Mouse (Mus musculus): ENCODE results near the gene Ino80d. TPM values are rescaled to one million over a fixed set of nuclear protein-coding genes. Genes with fewer than 3 reads are reported as not detected.

Gene Ino80d
- polyA plus RNA-seq, 1 experiment from 2014 or later, result 8.2 TPM

DNA sequence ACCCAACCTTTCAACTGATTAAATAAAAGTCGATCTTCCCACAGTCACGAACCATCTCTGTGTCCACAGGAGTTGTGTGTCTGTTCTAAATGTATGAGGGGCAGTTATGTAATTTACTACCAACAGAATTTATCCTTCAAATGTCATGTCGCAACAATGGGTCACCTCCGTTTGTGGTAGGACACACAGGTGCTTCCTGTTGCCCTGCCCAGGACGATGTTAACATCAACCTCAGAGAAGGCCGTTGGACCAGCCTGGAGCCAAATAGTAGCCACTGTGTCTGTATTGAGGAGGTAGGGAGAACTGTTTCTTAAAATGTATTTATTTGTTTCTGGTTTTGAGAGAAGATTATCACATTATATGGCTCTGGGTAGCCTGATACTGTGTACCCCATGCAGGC, 7.5 kb upstream of the Ino80d start:
- Histone ChIP-seq H3K27ac (replicated peaks) (no peak overlapping the region), H3K27me3 (replicated peaks) (no peaks in the 10 kb centered on the region), H3K4me3 (replicated peaks) (no peak overlapping the region), H3K9me3 (replicated peaks) (no peaks in the 10 kb centered on the region), H3K4me2 (no peak overlapping the region), H3K36me3 (peaks cover 36% of the 10 kb centered on the region), H3K9ac (replicated peaks) (no peak overlapping the region), H3K4me1 (peaks cover 3% of the 10 kb centered on the region)
- WGBS, result 94% methylated on average over 6 of the region's 6 CpGs
- no peak for ATAC-seq (ENCODE audit: low FRiP score)

DNA sequence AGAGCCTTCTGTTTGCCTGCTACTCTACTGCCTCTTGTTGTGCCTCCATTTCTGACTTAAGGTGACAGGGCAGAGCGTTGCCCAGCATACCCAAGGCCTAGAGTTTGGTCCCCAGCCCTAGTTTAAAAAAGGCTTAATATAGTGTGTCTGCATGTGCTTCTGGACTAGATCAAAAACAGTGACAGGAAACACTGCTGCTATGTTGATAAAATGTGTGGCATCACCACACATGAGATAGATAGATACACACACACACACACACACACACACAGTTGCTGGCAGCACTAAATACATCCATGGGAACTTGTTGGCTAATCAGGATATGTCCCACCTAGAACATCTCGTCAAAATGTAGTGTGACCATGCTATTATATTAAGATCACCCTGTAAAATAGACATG, 5.9 kb upstream of the Ino80d start:
- H3K36me3 ChIP-seq, result peaks cover 31% of the 10 kb centered on the region
- no peak for ATAC-seq (ENCODE audit: low FRiP score)
- no peak overlapping the region for H3K9ac ChIP-seq (replicated peaks)
- WGBS, result 96% methylated on average over 2 of the region's 2 CpGs
- no peaks in the 10 kb centered on the region for H3K9me3 ChIP-seq (replicated peaks)
- H3K27ac ChIP-seq (replicated peaks), result no peak overlapping the region
- H3K4me3 ChIP-seq (replicated peaks), result no peak overlapping the region
- no peaks in the 10 kb centered on the region for H3K27me3 ChIP-seq (replicated peaks)
- H3K4me2 ChIP-seq, result no peak overlapping the region
- peaks cover 19% of the 10 kb centered on the region for H3K4me1 ChIP-seq

DNA sequence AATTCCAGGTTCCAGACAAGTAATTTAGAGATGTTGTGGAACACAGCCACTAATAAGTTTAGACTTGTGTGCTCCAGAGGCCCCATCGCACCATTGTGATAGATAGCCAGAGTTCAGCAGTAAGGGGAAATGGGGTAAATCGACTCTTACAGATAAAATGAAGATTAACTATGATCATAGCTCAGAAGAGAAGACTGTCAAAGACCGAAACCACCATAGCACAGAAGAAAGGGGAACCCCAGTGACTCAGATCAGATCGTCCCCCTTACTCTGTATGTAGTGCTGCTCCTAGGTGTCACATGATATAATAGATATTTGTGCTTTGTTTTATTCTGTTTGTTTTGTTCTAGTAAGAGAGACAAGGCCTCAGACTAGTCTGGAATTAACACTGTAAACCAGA, 5.2 kb upstream of the Ino80d start:
- Histone ChIP-seq H3K27me3 (replicated peaks) (no peaks in the 10 kb centered on the region), H3K4me1 (peaks cover 19% of the 10 kb centered on the region), H3K4me3 (replicated peaks) (no peak overlapping the region), H3K27ac (replicated peaks) (no peak overlapping the region), H3K36me3 (peaks cover 31% of the 10 kb centered on the region), H3K4me2 (no peak overlapping the region), H3K9ac (replicated peaks) (no peak overlapping the region), H3K9me3 (replicated peaks) (no peaks in the 10 kb centered on the region)
- no peak for ATAC-seq (ENCODE audit: low FRiP score)
- 93% methylated on average over 4 of the region's 4 CpGs for WGBS

DNA sequence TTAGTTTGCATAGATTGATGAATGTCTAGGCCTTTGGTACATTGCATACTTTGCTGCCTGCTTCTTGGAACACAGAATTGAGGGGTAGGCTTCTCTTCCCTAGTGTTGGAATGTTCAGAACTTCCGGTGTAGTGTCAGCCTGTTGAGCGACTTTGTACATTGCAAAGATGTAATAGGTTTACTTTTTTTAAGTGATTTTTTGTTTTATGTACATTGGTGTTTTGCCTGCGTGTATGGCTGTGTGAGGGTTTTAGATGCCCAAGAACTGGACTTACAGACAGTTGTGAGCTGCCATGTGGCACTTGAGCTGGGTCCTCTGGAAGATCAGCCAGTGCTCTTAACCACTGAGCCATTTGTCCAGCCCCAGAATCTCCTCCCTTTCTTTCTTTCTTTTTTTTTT, 1.1 kb upstream of the Ino80d start:
- peak overlapping the region; percentile 88 for H3K4me2 ChIP-seq
- peaks cover 36% of the 10 kb centered on the region for H3K4me1 ChIP-seq
- ATAC-seq (ENCODE audit: low FRiP score), result no peak
- H3K4me3 ChIP-seq (replicated peaks), result peak overlapping the region; percentile 86
- H3K9me3 ChIP-seq (replicated peaks), result no peaks in the 10 kb centered on the region
- H3K27me3 ChIP-seq (replicated peaks), result no peaks in the 10 kb centered on the region
- H3K9ac ChIP-seq (replicated peaks), result peak overlapping the region; percentile 97
- peak overlapping the region; percentile 97 for H3K27ac ChIP-seq (replicated peaks)
- WGBS, result 66% methylated on average over 3 of the region's 3 CpGs
- peaks cover 15% of the 10 kb centered on the region for H3K36me3 ChIP-seq

DNA sequence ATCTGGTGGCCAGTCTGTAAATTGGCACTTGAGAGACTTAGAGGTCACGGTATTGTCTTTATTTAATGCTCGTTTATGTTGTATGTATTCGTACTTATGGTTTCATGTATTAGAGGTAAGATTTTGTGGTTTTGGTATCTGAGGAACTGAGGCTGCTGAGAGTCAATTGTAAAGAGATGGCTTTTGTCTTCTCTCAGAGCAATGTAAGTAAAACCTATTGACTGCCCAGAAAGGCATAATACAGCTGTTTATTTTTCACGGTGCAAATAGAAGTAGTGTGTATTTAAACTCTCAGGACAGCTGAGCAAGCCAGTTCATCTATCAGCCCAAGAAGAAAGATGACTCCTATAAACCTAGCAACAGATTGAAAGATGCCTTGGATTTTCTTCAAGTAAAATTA, 629 bp upstream of the Ino80d start:
- H3K36me3 ChIP-seq, result peaks cover 11% of the 10 kb centered on the region
- peak overlapping the region; percentile 97 for H3K27ac ChIP-seq (replicated peaks)
- H3K4me2 ChIP-seq, result peak overlapping the region; percentile 88
- ATAC-seq (ENCODE audit: low FRiP score), result no peak
- no peaks in the 10 kb centered on the region for H3K9me3 ChIP-seq (replicated peaks)
- H3K9ac ChIP-seq (replicated peaks), result peak overlapping the region; percentile 97
- H3K27me3 ChIP-seq (replicated peaks), result no peaks in the 10 kb centered on the region
- peak overlapping the region; percentile 86 for H3K4me3 ChIP-seq (replicated peaks)
- H3K4me1 ChIP-seq, result peaks cover 39% of the 10 kb centered on the region
- 13% methylated on average over 4 of the region's 4 CpGs for WGBS

- peak overlapping the region; percentile 88 for H3K4me2 ChIP-seq
- peaks cover 4% of the 10 kb centered on the region; the same call in 1 of the 2 replicates for H3K36me3 ChIP-seq
- ATAC-seq (ENCODE audit: low FRiP score), result peak; percentile 49
- peak overlapping the region; percentile 97 for H3K9ac ChIP-seq (replicated peaks)
- under 1% methylated on average over 65 of the region's 92 CpGs for WGBS
- peak overlapping the region; percentile 86 for H3K4me3 ChIP-seq (replicated peaks)
- H3K9me3 ChIP-seq (replicated peaks), result no peaks in the 10 kb centered on the region
- peaks cover 41% of the 10 kb centered on the region for H3K4me1 ChIP-seq
- H3K27me3 ChIP-seq (replicated peaks), result no peaks in the 10 kb centered on the region
- peak overlapping the region; percentile 97 for H3K27ac ChIP-seq (replicated peaks)
Observed at GRCm38 (mm10) chr1:63113274-63114135, 962 bp downstream of the Ino80d start.

DNA sequence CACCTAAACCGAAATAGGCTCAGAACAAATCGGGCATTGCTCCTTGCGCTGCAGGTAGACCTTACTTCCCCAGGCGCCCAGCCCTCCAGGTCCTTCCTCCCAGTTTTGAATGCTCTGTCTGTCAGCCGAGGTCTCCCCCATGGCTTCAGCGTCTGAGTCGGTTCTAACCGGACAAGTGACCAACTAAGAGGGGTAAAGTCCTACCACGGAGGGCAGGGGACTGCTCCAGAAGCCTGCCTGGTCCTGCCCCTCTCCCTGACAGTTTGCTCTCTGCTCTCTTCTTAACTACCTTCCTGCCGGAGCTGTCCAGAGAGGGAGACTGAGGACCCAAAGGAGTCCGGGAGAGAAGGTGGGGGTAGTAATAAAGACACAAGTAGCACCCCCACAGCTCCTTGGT, 1.6 kb downstream of the Ino80d start:
- Histone ChIP-seq H3K4me2 (peak overlapping the region; percentile 88), H3K9ac (replicated peaks) (peak overlapping the region; percentile 97), H3K9me3 (replicated peaks) (no peaks in the 10 kb centered on the region), H3K36me3 (no peaks in the 10 kb centered on the region), H3K4me1 (peaks cover 41% of the 10 kb centered on the region), H3K27ac (replicated peaks) (peak overlapping the region; percentile 97), H3K27me3 (replicated peaks) (no peaks in the 10 kb centered on the region), H3K4me3 (replicated peaks) (peak overlapping the region; percentile 86)
- WGBS, result 5% methylated on average over 11 of the region's 11 CpGs
- ATAC-seq (ENCODE audit: low FRiP score), result 0 out of 2 replicates have a peak, but pooled peaks have one; percentile 12

GRCm38 (mm10) chr1:63112151-63112864, 2.2 kb downstream of the Ino80d start:
- Histone ChIP-seq H3K27me3 (replicated peaks) (no peaks in the 10 kb centered on the region), H3K4me2 (peak overlapping the region; percentile 88), H3K9ac (replicated peaks) (peak overlapping the region; percentile 97), H3K4me3 (replicated peaks) (peak overlapping the region; percentile 86), H3K9me3 (replicated peaks) (no peaks in the 10 kb centered on the region), H3K36me3 (no peaks in the 10 kb centered on the region), H3K4me1 (peaks cover 41% of the 10 kb centered on the region), H3K27ac (replicated peaks) (peak overlapping the region; percentile 97)
- no peak for ATAC-seq (ENCODE audit: low FRiP score)
- WGBS, result 45% methylated on average over 8 of the region's 8 CpGs

DNA sequence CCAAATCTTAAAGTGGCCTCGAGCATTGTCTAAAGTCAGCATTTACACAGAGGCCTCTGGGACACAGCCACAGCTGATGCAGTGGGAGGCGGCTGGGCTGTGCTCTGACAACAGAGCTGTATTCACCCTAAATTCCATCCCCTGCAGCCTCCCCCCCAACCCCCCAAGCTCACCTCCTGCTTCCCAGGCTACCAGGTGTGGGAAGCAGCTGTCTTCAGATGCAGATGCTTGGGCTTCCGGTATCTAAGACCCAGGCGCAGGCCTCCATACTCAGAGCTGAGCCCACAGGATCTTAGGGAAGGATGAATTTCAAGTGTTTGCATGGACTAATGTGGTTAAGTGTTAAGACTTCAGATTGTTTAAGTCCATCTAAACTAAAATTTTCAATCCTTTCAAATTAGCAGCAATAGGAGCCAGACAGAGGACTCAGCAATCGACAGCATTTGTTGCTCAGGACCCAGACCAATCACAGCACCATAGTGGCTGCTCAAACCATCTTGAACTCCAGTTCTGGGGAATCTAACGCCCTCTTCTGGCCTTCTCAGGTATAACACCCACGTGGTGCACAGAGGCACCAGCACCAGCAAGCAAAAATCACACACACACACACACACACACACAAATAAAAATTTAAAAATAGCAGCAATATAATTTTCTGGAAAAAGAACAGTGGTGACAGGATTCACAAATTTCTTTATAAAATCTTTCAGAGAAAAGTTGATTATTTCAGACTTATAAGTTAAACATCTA, 3.8 kb downstream of the Ino80d start:
- no peak for ATAC-seq (ENCODE audit: low FRiP score)
- H3K4me2 ChIP-seq, result 0 out of 2 replicates have a peak overlapping the region, but pooled peaks have one; percentile 17
- H3K9ac ChIP-seq (replicated peaks), result no peak overlapping the region

GRCm38 (mm10) chr1:63107614-63108327, 6.7 kb downstream of the Ino80d start:
- no peaks in the 10 kb centered on the region for H3K9me3 ChIP-seq (replicated peaks)
- ATAC-seq (ENCODE audit: low FRiP score), result no peak
- no peak overlapping the region for H3K4me2 ChIP-seq
- no peaks in the 10 kb centered on the region for H3K27me3 ChIP-seq (replicated peaks)
- peaks cover 18% of the 10 kb centered on the region for H3K4me1 ChIP-seq
- no peak overlapping the region for H3K9ac ChIP-seq (replicated peaks)
- H3K27ac ChIP-seq (replicated peaks), result no peak overlapping the region
- peaks cover 10% of the 10 kb centered on the region; the same call in 1 of the 2 replicates for H3K36me3 ChIP-seq
- WGBS, result 65% methylated on average over 6 of the region's 6 CpGs
- H3K4me3 ChIP-seq (replicated peaks), result no peak overlapping the region

More for the DNA sequence above, 3.8 kb downstream of the Ino80d start:
- Histone ChIP-seq H3K9me3 (replicated peaks) (no peaks in the 10 kb centered on the region), H3K4me3 (replicated peaks) (no peak overlapping the region), H3K36me3 (no peaks in the 10 kb centered on the region), H3K4me1 (peaks cover 25% of the 10 kb centered on the region), H3K27ac (replicated peaks) (0 out of 2 replicates have a peak overlapping the region, but pooled peaks have one; percentile 35), H3K27me3 (replicated peaks) (no peaks in the 10 kb centered on the region)
- WGBS, result 43% methylated on average over 7 of the region's 7 CpGs

All from neural tube, embryonic 15.5 days (tissue).